Mouse (Mus musculus) yolk sac, embryonic 10.5 days (tissue): Measurements from ENCODE around the gene E4f1.
"Not testable (repeated sequence)": the region's sequence is repeated elsewhere in the genome, so short reads cannot be mapped to it uniquely, and the experiment has no call there.

ENCODE experiments used
- DNase-seq: peaks from one replicate; pipeline ENCODE4 v3.0.0-alpha.2; 2017; ENCODE audit warnings: low spot score

Gene E4f1

GRCm38 (mm10) chr17:24455523-24456206, 14.4 kb downstream of the E4f1 start:
- DNase-seq = not testable (repeated sequence)

- peak; percentile 100 for DNase-seq
These were observed 15.2 kb downstream of the E4f1 start for GRCm38 (mm10) chr17:24454756-24455522.

GRCm38 (mm10) chr17:24454218-24454755, 15.8 kb downstream of the E4f1 start:
- DNase-seq = no peak

DNA sequence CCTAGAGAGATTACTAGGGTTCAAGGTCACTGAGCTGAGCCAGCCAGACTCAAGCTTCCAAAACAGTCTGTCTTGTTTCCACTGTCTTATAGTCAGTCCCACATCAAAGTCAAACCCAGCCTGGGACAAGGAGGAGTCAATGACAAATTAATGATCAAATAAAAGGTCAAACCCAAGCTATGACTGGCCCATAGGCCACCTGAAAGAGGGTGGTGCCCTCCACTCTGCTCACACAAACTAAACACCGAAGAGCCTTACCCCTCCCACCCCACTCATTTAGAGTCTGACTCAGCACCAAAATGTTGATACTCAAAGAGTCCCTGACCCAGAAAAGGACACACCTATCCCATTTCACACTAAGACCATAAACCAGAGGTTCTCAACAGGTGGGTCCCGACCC, 16.7 kb downstream of the E4f1 start:
- DNase-seq = no peak

GRCm38 (mm10) chr17:24451220-24451619, 18.9 kb downstream of the E4f1 start:
- no peak for DNase-seq

DNA sequence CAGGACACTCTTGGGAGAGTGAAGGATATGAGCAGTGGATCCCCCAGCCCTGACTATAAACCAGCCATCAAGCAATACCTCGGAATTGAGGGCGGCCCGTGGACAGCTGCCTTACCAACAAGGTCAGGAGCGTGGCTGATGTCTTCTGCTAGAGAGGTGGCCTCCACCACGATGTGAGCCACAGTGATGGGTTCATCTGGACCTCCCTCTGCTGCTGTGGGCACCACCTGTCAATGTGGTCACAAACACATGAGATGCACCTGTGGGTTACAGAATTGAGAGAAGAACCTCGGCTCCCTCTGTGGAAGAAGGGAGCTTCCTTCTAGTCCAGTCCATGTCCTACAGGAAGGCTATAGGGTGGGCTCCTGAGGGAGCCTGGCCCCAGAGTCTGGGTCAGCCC, 20.6 kb downstream of the E4f1 start:
- no peak for DNase-seq

DNA sequence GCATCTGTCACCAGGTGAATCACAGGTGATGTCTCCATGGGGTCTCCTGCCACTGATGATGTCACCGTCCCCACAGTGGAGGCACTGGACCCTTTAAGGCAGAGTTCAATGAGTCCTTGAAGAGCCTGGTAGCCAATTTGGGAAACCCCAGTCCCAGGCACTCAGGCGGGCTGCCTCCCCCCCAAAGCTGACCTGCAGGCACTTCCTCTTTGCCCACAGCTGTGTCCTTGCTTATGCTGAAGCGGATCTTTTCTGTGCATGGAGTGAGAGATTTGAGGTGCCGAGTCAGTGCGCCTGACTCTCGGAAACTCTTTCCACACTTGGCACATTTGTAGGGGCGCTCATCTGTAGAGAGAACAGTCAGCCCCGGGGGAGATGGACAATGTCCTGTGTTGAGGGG, 23.5 kb downstream of the E4f1 start:
- no peak for DNase-seq

GRCm38 (mm10) chr17:24443409-24443808, 26.7 kb downstream of the E4f1 start:
- no peak for DNase-seq

DNA sequence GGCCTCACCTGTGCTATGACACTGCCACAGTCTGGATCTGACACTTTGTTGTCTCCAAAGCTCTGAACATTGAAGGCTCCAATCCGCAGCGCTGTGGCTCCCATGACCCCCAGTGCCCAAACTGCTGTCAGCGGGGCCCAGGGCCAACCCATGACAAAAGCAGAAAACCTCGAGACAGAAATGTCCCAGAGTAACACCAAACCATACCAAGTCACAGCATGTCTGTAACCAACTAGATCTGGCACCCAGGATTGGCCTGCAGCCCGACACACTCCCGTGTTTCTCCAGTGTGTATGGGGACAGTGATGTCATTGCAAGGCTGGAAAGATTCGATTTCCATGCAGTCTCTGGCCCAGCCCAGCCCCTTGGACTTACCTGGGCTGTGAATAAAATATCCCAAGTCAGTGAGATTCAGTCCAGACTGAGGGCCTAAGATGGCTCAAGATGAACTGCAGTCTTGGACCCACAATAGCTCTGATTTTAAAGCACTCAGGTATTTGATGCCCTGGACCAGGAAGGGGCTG, 27.4 kb downstream of the E4f1 start, which contains the start of gene Dnase1l2:
Gene Dnase1l2, minus strand, starts transcription at position 474 of the 524 bp plus-strand sequence.
- no peak for DNase-seq

DNA sequence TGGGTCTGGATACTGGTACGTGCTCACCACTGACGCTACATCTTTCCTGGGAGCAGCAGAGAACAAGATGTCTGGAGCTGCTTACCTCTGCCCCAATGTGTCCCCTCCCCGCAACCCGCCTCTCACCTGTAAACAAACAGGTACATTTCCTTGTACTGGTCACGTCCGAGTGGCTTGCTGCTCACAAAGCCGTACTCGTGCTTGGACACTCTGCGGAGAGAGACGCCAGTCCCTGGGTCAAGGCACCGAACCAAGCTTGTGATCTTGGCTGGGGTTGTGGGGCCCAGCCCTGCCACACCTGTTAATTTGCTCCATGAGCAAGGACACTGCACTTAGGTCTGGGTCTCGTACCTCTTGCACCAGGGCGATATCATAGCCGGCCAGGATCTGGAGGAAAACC, 28.0 kb downstream of the E4f1 start:
- no peak for DNase-seq

GRCm38 (mm10) chr17:24441148-24441547, 29.0 kb downstream of the E4f1 start:
- DNase-seq = no peak

DNA sequence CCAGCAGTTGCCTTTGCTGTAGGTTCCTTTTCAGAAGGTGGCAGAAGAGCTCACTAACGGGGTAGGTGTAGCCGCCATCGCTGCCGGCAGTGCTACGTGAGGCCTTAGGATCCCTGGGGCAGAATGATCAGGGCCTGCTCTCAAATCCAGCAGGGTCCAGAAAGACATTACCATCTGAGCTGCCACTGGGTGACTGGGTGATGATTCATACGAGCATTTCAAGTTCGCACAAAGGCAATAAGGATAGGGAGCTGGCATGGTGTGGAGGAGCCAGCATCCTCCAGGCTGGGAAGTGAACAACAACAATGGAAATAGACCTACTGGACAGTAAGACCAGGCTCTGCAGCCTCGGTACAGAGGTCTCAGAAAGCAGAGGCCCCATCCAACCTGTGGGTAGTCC, 29.7 kb downstream of the E4f1 start:
- DNase-seq = no peak

DNA sequence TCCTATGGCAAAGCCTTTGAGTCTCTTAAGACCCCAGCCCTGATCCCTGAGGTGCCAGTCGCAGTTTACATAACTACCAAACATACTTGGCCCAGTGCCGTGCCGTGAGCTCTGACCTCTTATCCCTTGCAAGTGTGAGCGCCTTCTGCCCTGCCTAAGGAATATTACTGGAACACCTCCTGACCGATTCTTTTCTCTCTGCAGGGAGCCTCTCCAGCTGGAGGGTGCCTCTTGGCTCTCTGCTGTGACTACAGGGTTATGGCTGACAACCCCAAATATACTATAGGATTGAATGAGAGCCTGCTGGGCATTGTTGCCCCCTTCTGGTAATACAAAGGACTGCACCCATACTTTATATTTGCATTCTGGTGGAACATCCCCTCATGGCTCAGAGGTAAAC, 33.1 kb downstream of the E4f1 start:
- DNase-seq = no peak

DNA sequence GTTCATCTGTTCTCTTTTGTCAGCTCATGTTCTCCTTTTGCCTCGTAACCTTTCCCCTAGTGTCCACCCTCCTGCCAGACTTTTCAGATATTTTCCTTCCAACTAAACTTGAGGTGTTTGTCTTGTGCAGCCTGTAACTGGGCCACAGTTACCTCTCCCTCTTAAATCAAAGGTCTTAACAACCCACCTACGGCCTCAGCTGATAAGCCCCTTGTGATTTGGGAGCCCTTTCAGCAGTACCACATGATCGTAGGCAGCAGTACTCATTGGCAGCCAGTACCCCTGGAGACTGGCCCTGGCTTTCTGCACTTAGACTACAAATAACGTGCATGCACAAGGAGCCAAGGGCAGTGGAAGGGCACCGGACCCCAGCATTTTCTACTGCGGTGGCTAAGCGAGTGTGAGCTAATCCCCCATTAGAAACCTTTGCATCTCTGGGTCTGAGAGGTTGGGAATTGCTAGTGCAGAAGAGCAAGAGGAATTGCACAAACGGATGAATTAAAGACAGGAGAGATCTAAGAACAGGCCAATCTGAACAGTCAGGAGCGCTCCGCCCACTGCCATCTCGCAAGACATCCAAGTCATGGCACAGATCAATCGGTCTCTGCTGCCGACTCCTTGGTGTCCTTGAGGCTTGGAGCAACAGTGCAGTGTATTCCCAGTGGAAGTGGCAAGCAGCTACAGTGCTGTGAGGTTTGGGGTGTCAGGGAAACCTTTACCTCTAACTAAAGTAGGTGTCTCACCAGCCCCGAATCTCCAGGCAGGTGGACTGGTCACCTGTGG, 40.7 kb downstream of the E4f1 start:
- DNase-seq = no peak

DNA sequence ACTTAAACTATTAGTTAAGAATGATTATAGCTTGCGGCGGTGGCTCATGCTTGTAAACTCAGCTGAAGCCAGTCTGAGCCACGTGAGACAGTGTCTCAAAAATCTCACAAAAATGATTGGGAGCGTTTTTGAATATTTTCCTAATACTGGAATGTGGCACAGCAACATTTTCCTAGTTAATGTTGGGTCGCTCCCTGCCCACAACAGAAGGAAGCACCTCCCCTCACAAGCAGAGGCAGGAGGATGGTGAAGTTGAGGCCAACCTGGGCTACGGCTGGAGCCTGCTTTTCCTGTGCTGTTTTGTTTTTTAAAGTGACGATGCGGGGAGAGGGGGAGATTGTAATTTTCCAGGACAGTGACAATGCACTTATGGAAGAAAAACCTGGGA, 42.9 kb downstream of the E4f1 start:
- peak; percentile 51 for DNase-seq

DNA sequence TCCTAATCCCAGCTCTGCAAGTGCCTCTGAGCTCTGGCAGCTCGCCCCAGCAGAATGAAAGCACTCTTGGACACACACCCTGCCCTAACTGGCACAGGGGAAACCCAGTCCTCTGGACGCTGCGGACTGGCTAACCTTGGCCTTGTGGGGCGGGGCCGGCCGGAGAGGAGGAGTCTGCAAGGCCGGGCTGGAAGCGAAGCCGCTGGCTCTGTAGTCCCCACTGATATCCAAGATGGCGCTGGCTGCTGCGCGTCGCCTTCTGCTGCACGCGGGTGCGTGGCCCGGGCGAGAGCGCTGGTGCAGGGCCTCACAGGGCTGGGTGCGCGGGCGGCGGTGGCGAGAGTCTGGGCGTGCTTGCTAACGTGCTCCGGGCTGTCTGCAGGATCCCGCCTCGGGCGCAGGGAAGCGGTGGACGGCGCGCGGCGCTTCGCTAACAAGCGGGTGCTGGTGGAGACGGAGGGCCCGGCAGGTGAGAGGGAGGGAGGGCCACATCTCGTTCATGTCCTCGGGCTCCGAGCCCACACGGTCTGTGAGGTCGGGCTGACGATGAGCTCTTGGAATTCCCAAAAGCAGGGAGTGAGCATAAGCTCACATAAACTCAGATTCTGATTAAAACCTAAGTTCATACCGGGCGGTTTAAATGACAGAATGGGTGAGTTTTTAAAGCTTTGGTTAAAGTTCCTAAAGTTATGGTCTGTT, 43.5 kb downstream of the E4f1 start, which contains the start of gene Eci1:
Gene Eci1, plus strand, starts transcription at position 171 of the 699 bp plus-strand sequence.
- peak; percentile 94 for DNase-seq

- no peak for DNase-seq
These were observed 44.2 kb downstream of the E4f1 start for GRCm38 (mm10) chr17:24425905-24426304.

GRCm38 (mm10) chr17:24425326-24425725, 44.8 kb downstream of the E4f1 start:
- DNase-seq = not testable (repeated sequence)

DNA sequence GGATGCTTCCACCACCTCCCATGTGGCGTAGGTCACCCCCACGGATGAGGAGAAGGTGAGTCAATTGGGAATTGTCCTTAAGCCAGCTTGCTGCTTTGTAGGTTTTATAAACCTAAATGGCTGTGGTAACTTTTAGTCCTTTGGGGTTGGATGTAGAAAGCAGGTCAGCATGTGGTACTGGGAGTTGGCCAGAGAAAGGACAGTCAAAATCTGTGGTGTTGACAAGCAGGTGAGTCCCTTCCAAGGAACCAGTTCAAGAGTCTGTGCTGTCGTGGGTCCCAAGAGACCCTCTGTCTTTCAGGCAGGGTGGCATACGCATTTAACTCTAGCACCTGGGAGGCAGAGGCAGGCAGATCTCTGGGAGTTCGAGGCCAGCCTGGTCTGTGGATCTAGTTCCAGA, 45.6 kb downstream of the E4f1 start:
- no peak for DNase-seq

GRCm38 (mm10) chr17:24423114-24423513, 47.0 kb downstream of the E4f1 start:
- no peak for DNase-seq

DNA sequence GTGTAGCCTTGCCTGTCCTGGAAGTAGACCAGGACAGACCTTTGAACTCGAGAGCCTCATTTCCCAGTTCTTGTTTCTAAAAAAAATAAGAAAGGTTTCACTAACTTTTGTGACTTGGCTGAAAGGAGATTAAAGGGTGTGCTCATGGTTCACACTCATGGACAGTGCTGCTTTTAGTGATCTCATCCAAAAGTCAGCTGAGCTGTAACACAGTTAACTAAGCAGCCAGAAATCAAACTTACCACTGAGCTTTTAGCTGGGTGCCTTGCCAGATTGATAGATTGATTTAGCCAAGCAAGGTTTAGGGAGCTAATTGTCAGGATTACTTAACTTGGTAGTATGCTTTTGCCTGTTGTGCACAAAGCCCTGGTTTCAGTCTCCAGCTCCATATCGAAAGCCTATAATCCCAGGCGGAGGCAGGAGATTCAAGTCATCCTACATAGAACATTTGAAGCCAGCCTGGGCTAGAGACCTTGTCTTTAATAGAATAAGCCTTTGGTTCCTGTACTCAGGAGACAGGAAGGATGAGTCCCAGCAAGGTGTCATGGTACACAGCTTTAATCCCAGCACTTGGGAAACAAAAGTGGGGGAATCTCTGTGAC, 54.0 kb downstream of the E4f1 start:
- no peak for DNase-seq
